Mouse (Mus musculus) lung, postnatal 36 days (tissue): ENCODE data around the gene D3Ertd751e.

Experiments
- DNase-seq: peaks from one replicate; pipeline ENCODE4 v3.0.0; 2022; ENCODE audit warnings: mixed read lengths

D3Ertd751e gene

GRCm38 (mm10) chr3:41742278-41742934, at the start of gene D3Ertd751e, which contains the start of gene Sclt1:
Gene D3Ertd751e, plus strand, starts transcription at chr3:41742611.
Gene Sclt1, minus strand, starts transcription at chr3:41742514.
- peak; percentile 97 for DNase-seq

GRCm38 (mm10) chr3:41695681-41696080, 46.7 kb upstream of the D3Ertd751e start:
- no peak for DNase-seq

- DNase-seq = peak; percentile 2
Observed at GRCm38 (mm10) chr3:41741601-41742277, 672 bp upstream of the D3Ertd751e start.

GRCm38 (mm10) chr3:41743436-41743835, 1.0 kb downstream of the D3Ertd751e start:
- peak; percentile 43 for DNase-seq

GRCm38 (mm10) chr3:41754556-41754955, 12.1 kb downstream of the D3Ertd751e start:
- DNase-seq = no peak

- DNase-seq = no peak
Observed at GRCm38 (mm10) chr3:41762091-41762490, 19.7 kb downstream of the D3Ertd751e start.

GRCm38 (mm10) chr3:41812447-41812846, 70.0 kb downstream of the D3Ertd751e start:
- DNase-seq = no peak
